Mouse (Mus musculus): ENCODE measurements around the gene Zpbp2. TPM values are rescaled to one million over a fixed set of nuclear protein-coding genes. Genes with fewer than 3 reads are reported as not detected.

The Zpbp2 gene
- total and polyA plus RNA-seq, 2 experiments from 2014 or later = 0.45 TPM; not detected in 1

DNA sequence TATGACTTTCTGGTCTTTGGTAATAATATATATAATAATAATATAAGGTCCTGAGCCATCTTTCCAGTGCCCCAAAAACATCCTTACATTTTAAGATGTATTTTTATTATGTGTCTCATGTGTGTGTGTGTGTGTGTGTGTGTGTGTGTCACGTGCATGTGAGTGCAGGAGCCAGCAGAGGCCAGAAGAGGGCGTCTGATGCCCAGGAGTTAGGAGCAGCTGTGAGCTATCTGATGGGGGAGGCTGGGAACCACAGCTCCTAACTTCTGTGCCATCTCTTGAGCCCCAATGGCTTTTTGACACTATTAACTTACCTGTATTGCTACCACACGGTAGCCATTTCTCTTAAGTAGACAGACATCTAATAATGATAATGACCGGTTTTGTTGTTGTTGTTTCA lies 3.1 kb downstream of the Zpbp2 start:
- ATAC-seq (no peak), DNase-seq (ENCODE audit: low spot score) (no peak)
- no peak overlapping the region for H3K27ac ChIP-seq

DNA sequence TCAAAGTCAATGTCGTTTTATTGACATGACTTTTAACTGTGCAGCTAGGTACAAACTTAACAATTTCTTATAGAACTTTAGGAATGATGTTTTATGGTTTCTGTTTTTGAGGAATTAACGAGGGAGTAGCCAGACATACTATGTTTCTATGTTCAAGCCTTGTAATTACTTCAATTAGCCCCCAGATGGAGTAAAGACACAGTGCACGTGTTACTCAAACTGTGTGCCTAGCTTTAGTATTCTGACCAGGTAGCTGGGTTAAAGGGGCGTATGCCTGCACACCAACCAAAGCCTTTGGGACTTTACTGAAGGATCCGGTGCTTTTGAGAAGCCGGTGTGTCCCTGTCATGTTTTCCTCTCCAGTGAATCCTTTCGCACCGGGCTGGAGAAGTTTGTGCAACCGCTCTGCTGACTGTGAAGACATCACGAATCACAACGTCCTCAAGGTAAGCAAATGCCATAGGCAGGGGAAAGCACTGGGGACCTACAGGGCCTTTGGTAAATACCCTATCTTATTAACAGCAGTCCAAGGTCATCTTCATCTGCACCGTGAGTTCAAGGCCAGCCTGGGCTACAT lies 4.3 kb downstream of the Zpbp2 start:
- Histone ChIP-seq H3K36me3 (ENCODE audit: insufficient read depth, low read length) (no peaks in the 10 kb centered on the region), H3K9ac (replicated peaks; ENCODE audit: low read length) (no peak overlapping the region), H3K27me3 (ENCODE audit: insufficient read depth, low read length) (peaks cover 5% of the 10 kb centered on the region; the same call in 1 of the 2 replicates), H3K4me3 (ENCODE audit: low read length) (no peak overlapping the region), H3K27ac (no peak overlapping the region), H3K4me1 (ENCODE audit: insufficient read depth, low read length) (peaks cover 7% of the 10 kb centered on the region; the same call in 1 of the 2 replicates), H3K9me3 (ENCODE audit: low read length) (no peaks in the 10 kb centered on the region), H3K4me2 (ENCODE audit: low read depth, low read length) (no peak overlapping the region)
- TF ChIP-seq CTCF (IDR thresholded peaks at IDR 0.05; ENCODE audit: low read depth) = peak; percentile 54
- 55% methylated on average over 12 of the region's 12 CpGs for WGBS
- ATAC-seq (no peak), DNase-seq (ENCODE audit: low spot score) (peak; percentile 32)

More for the DNA sequence above, 3.1 kb downstream of the Zpbp2 start:
- Histone ChIP-seq H3K27me3 (ENCODE audit: insufficient read depth, low read length) (peaks cover 12% of the 10 kb centered on the region), H3K36me3 (ENCODE audit: insufficient read depth, low read length) (no peaks in the 10 kb centered on the region), H3K9ac (replicated peaks; ENCODE audit: low read length) (no peak overlapping the region), H3K4me1 (ENCODE audit: insufficient read depth, low read length) (peaks cover 7% of the 10 kb centered on the region; the same call in 1 of the 2 replicates), H3K9me3 (ENCODE audit: low read length) (no peaks in the 10 kb centered on the region), H3K4me2 (ENCODE audit: low read depth, low read length) (no peak overlapping the region), H3K4me3 (ENCODE audit: low read length) (no peak overlapping the region)
- TF ChIP-seq CTCF (IDR thresholded peaks at IDR 0.05; ENCODE audit: low read depth) = no peak
- WGBS = 91% methylated on average over 4 of the region's 4 CpGs

DNA sequence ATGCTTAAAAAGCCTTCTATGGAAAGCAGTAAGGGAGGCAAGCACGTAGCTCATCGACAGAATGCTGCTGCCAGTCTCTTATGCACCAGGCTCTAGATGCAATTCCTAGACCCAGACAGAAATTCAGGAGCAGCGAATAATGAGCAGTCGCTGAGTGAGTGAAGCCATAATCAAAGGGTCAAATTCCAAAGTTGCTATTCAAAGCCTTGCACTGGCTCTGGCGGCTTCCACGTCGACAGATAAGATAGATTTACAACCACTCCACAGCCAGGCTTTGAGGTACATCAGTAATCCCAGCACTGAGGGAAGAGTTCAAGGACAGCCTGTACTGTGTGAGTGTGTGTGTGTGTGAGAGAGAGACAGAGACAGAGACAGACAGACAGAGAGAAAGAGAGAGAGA lies 10.0 kb downstream of the Zpbp2 start:
- 42% methylated on average over 7 of the region's 7 CpGs for WGBS

DNA sequence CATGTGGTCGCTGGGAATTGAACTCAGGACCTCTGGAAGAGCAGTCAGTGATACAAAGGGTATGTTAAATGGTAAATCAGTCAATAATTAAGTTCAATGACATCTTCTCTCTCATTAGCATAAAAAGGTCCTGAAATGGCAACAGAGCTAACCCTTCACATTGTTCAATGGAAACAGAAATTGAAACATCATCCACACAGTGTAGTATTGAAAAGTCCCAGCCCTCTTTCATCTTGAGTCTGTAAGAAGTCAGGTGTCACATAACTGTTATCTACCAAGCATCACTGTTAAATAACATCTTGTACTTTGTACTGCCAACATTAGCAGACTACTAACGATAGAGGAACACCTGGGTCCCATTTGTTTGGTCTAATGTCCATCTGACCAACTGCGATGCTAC lies 12.1 kb downstream of the Zpbp2 start:
- Histone ChIP-seq H3K27me3 (ENCODE audit: insufficient read depth, low read length) (0 out of 2 replicates have a peak, but pooled peaks cover 2% of the 10 kb centered on the region), H3K4me3 (ENCODE audit: low read length) (no peak overlapping the region), H3K27ac (no peak overlapping the region), H3K36me3 (ENCODE audit: insufficient read depth, low read length) (no peaks in the 10 kb centered on the region), H3K9ac (replicated peaks; ENCODE audit: low read length) (no peak overlapping the region), H3K4me2 (ENCODE audit: low read depth, low read length) (no peak overlapping the region), H3K4me1 (ENCODE audit: insufficient read depth, low read length) (no peaks in the 10 kb centered on the region), H3K9me3 (ENCODE audit: low read length) (no peaks in the 10 kb centered on the region)
- DNase-seq (ENCODE audit: low spot score) = no peak
- no peak for ATAC-seq
- no peak for TF ChIP-seq CTCF (IDR thresholded peaks at IDR 0.05; ENCODE audit: low read depth)
- WGBS = 87% methylated on average over 3 of the region's 3 CpGs

More for the DNA sequence above, 10.0 kb downstream of the Zpbp2 start:
- Histone ChIP-seq H3K4me3 (ENCODE audit: low read length) (no peak overlapping the region), H3K27me3 (ENCODE audit: insufficient read depth, low read length) (0 out of 2 replicates have a peak, but pooled peaks cover 4% of the 10 kb centered on the region), H3K4me2 (ENCODE audit: low read depth, low read length) (no peak overlapping the region), H3K9ac (replicated peaks; ENCODE audit: low read length) (no peak overlapping the region), H3K36me3 (ENCODE audit: insufficient read depth, low read length) (no peaks in the 10 kb centered on the region), H3K4me1 (ENCODE audit: insufficient read depth, low read length) (no peaks in the 10 kb centered on the region), H3K27ac (no peak overlapping the region), H3K9me3 (ENCODE audit: low read length) (no peaks in the 10 kb centered on the region)
- DNase-seq (ENCODE audit: low spot score) (no peak), ATAC-seq (no peak)
- TF ChIP-seq CTCF (IDR thresholded peaks at IDR 0.05; ENCODE audit: low read depth) = no peak

DNA sequence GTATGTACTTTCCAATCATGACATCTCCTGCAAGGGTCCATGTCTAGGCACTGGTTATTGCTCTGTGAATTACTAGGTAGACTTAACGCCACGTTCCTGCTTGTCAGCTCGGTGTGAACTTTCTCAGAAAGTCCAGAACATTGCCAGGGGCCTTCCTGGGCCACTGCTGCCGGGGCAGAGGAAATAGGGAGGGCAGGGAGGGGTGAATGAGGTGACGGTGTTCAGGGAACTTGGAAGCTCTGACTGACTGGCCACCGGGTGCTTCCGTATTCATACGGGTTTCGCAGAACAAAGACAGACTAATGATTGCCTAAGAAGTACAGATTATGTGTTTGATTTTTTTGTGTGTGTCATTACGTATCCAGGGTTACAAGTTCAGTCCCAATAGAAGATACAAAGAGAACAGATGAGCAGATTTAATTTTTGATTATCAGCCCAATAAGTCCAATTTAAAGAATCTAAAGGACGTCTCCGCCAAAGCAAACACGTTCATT lies 13.1 kb downstream of the Zpbp2 start:
- ATAC-seq (no peak), DNase-seq (ENCODE audit: low spot score) (no peak)
- no peak for TF ChIP-seq CTCF (IDR thresholded peaks at IDR 0.05; ENCODE audit: low read depth)
- H3K4me2 ChIP-seq (ENCODE audit: low read depth, low read length) = no peak overlapping the region
- no peak overlapping the region for H3K27ac ChIP-seq
- no peaks in the 10 kb centered on the region for H3K9me3 ChIP-seq (ENCODE audit: low read length)
- no peak overlapping the region for H3K4me3 ChIP-seq (ENCODE audit: low read length)
- no peak overlapping the region for H3K9ac ChIP-seq (replicated peaks; ENCODE audit: low read length)
- H3K36me3 ChIP-seq (ENCODE audit: insufficient read depth, low read length) = no peaks in the 10 kb centered on the region
- H3K4me1 ChIP-seq (ENCODE audit: insufficient read depth, low read length) = no peaks in the 10 kb centered on the region
- H3K27me3 ChIP-seq (ENCODE audit: insufficient read depth, low read length) = no peaks in the 10 kb centered on the region
- 73% methylated on average over 13 of the region's 13 CpGs for WGBS

DNA sequence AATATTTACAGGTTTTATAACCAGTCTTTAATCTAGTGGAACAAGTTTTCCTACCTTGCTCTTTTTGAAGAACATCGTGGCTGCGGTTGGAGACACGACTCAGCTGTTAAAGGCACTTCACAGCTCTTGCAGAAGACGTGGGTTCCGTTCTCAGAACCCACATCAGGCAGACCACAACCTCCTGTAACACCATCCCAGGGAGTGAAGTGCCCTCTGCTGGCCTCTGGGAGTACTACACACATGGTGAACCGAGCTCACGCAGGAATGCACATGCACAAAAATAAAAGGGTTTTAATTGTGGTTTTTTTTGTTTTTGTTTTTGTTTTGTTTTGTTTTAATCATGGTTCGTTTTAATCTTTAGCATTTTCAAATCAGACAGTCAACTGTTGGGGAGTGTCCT lies 17.4 kb downstream of the Zpbp2 start:
- H3K36me3 ChIP-seq (ENCODE audit: insufficient read depth, low read length) = no peaks in the 10 kb centered on the region
- no peaks in the 10 kb centered on the region for H3K9me3 ChIP-seq (ENCODE audit: low read length)
- H3K4me1 ChIP-seq (ENCODE audit: insufficient read depth, low read length) = no peaks in the 10 kb centered on the region
- H3K9ac ChIP-seq (replicated peaks; ENCODE audit: low read length) = no peak overlapping the region
- TF ChIP-seq CTCF (IDR thresholded peaks at IDR 0.05; ENCODE audit: low read depth) = peak; percentile 43; the same call in 1 of the 2 replicates
- no peak overlapping the region for H3K4me2 ChIP-seq (ENCODE audit: low read depth, low read length)
- no peak overlapping the region for H3K27ac ChIP-seq
- ATAC-seq = no peak
- WGBS = 91% methylated on average over 8 of the region's 8 CpGs
- DNase-seq (ENCODE audit: low spot score) = no peak
- H3K4me3 ChIP-seq (ENCODE audit: low read length) = no peak overlapping the region
- no peaks in the 10 kb centered on the region for H3K27me3 ChIP-seq (ENCODE audit: insufficient read depth, low read length)

DNA sequence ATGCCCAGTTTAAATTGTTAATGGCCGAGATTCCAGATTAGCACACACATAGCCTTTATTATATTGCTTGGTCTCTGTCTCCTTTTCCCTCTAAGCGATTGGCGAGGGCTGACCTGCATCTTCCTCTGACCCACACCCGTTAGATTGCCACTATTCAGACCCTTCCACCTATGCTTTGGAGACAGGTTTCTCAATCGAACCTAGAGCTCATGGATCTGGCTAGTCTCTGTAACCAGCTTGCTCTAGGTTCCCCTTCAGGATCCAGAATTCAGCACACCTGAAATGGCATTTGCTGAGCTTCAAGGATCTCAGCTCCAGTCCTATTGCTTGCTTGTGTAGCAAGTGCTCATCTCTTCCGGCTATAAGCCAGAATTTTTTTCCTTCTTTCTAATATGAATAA lies 18.6 kb downstream of the Zpbp2 start:
- Histone ChIP-seq H3K9me3 (ENCODE audit: low read length) (no peaks in the 10 kb centered on the region), H3K4me1 (ENCODE audit: insufficient read depth, low read length) (no peaks in the 10 kb centered on the region), H3K27me3 (ENCODE audit: insufficient read depth, low read length) (no peaks in the 10 kb centered on the region), H3K4me2 (ENCODE audit: low read depth, low read length) (no peak overlapping the region), H3K4me3 (ENCODE audit: low read length) (no peak overlapping the region), H3K9ac (replicated peaks; ENCODE audit: low read length) (no peak overlapping the region), H3K36me3 (ENCODE audit: insufficient read depth, low read length) (no peaks in the 10 kb centered on the region), H3K27ac (no peak overlapping the region)
- no peak for TF ChIP-seq CTCF (IDR thresholded peaks at IDR 0.05; ENCODE audit: low read depth)
- WGBS = 79% methylated on average over 6 of the region's 6 CpGs
- no peak for ATAC-seq
- no peak for DNase-seq (ENCODE audit: low spot score)

Measured in hindbrain, postnatal 0 days (tissue).